Mouse (Mus musculus): Measurements from ENCODE around the gene Egln2.

Gene Egln2

DNA sequence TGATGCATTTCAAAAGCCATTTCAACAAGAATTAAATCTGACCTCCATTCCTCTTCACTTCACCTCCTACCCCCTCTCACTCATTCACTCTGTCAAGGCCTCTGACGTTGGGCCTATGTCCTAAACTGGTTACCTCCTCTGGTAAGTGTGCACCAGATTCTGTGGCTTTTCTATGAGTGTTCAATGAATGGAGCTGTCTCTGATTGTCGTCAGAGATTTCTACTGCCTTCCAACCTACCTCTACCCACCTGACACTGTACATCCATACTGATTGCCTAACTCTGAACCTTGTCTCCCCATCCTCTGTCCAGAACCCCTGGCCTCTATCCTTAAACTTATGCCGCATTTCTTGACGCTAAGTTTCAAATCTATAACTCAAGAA is 11.3 kb upstream of the Egln2 start:
- DNase-seq (ENCODE audit: low read depth, low spot score): no peak

DNA sequence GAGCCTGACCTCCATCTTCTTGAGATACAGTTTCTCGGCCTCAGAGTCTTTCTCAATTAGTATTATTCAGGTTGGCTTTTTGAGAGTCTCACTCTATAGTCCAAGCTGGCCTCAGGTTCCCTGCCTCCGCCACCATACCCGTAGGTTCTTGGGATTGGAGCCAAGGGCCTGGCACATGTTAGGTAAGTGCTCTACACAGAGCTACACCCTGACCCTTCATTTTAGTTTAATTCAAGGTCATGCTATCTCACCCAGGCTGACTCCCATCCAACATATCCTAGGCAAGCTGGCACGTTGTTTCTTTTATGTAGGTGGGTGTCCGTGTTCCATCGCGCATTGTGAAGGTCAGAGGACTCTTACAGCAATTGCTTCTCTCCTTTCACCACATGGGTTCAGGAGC is 8.3 kb upstream of the Egln2 start:
- no peak for DNase-seq (ENCODE audit: low read depth, low spot score)

DNA sequence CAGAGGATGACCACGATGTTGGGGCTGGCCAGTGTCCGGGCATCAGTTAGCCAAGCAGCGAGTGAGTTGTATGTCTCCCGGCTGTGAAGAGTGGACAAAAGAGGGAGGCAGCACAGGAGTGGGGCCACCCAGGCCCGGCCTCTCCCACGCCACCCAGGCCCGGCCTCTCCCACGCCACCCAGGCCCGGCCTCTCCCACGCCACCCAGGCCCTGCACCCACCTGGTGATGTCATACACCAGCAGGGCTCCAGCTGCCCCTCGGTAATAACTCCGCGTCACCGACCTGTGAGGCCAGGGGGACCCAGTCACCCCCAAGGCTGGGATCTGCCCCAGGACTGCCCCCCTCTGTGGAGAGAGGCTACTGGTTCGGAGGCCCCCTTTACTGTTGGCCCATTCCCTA is 7.9 kb upstream of the Egln2 start:
- DNase-seq (ENCODE audit: low read depth, low spot score): no peak

DNA sequence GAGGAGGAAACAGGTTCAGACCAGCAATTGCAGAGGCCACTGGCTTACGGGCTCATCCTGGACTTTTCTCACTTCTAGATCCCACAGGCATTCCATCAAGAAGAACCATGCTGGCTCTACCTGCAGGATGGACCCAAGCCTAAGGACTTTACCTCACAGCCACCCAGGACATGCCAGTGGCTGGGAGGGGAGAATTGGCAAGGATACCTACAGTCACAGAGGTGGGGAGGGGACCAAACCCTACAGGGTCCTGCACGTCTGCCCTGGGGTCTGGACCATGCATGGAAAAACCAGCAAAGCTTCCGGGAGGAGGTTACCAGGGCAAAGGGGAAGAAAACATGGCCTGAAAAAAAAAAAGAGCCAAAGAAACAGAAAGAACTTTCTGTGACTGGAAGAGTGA is 4.4 kb upstream of the Egln2 start:
- no peak for DNase-seq (ENCODE audit: low read depth, low spot score)

DNA sequence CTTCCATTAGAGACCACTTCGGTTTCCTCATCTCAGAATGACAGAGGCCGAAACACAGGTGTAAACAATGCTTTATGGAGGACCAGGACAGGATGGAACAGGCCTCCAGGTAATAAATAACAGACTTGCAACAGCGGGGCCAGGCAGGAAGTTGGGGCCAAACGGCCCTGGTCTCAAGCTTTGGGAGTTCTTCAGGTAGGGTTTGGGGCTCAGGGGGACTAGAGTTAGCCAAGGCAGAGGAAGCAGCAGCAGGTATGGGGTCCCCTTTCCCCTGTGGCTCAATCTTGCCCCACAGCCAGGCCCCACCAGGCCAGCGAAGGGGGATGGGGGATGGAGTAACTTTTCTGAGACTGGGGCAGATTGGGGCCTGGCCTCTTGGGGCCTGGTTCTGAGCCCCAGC is 1.8 kb upstream of the Egln2 start:
- DNase-seq (ENCODE audit: low read depth, low spot score): no peak

DNA sequence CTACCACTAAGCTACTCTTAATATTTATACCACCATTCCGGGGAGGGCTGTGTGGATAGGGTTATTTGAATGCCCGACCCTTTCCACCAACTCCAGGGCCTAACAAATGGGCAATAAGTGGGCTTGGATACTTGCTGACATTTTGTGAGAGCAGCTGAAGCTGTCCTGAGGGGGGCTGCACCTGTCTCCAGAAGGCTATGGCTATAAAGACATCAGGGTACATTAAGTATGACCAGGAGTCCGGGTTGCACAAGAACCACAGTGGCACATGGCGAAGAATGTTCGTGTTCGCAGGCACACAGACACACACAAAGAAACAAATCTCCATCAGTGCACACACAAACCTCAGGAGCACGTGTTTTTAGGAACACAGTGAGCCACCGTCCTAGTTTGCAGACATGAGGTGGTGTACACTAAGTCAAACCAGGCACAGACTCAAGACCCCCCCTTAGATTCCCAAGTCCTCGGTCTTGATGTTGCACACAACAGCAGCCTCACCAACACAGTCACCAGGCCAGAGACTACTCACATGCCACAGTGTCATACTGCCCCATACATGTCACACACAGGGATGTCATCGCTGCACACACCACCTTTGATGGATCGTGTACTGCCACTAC is 983 bp upstream of the Egln2 start:
- no peak for DNase-seq (ENCODE audit: low read depth, low spot score)

DNA sequence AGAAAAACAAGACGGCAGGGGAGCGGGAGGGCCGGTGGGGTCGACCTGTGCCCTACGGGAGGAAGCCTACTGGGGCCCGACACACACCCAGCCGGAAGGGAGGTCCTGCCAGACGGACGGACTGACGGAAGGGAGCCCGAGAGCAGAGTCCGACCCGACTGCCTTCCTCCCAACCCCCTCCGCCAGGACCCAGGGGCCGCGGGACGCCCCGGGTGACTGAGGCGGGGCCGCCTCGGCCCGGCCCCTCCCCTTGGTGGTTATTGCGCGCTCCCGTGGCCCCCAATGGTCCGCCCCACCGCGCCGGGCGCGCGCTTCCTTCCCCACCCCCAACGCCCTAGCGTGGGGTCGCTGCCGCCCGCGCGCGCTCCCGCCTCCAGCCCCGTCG is 381 bp downstream of the Egln2 start:
- DNase-seq (ENCODE audit: low read depth, low spot score): peak; percentile 56

DNA sequence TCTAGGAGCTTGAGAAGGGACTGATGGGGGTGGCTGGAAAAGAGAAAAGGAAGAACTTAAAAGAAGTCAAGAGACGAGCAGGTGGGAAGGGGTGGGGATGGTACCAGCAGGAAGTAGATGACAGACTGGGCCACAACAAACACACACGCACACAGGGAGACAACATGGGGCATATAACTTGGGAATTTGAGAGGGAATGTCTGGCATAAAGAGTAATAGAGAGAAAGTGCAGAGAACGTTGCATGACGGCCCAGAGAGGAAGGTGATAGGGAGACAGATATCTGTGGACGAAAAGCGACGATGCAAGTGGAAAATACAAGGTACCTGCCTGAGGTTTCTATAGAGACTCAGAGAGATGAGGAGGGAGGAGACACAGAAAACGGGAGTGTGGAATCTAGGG is 906 bp downstream of the Egln2 start:
- DNase-seq (ENCODE audit: low read depth, low spot score): no peak

DNA sequence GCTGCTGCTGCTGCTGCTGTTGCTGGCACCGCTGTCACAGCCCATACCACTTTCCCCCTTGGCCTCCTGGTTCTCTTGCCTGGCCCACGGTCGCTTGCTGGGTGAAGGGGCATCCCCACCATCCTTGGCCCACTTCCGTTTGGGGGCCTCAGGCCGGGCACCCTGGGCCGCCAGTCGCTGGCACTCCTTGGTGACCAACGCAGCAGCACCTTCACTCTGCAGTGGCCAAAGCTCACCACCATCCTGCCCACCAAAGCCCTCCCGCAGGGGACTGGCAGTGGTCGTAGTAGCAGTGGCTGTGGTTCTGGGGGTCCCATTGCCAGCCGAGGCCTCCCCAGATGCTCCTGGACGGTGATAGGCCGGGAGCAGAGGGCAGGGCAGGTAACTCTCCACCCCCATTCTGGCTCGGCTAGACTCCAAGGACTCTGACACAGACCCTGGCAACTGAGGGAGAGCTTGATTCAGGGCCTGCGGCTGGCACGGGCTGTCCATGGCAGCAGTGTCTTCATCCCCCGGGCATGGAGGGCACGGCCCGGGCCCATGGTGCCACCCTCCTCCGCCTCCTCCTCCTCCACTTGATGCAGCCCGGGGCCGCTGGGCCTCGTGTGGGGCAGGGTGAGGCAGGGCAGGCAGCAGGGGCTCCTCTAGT is 1.5 kb downstream of the Egln2 start:
- DNase-seq (ENCODE audit: low read depth, low spot score): no peak

DNA sequence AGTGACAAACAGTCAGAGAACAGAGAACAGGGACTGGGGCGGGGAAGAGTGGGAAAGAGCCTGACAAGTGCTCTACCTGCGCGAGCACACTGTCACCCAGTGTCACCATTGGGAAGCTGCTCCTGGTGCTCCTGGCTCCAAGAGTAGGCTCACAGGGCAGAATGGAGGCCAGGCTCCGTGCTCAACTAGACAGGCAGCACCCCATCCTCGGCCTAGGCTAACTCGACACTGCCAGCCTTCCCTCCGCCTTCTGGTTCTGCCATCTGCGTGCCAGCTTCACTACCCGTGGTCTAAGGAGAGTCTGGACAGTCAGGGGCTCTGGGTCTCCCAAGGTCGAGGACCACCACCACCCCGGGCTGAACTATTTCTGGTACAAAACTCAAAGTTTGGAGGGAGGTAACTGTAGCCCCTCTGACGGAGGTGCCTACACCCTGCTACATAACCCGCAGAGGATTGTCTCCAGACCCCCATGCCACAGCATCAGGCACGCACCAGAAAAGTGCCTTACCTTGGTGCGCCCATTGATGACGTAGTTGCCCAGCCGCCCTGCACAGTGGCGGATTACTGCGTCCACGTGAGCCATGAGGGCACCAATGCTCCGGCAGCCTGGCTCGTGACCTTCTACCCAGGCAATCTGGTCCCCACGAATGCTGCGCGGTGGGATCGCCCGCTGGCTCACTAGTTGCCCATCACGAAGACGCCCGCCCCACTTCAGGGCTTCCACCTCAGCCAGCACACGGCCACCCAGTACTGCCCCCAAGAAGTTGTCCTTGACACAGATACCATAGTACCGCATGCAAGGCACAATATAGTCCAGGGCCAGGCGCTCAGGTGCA is 2.3 kb downstream of the Egln2 start:
- no peak for DNase-seq (ENCODE audit: low read depth, low spot score)

DNA sequence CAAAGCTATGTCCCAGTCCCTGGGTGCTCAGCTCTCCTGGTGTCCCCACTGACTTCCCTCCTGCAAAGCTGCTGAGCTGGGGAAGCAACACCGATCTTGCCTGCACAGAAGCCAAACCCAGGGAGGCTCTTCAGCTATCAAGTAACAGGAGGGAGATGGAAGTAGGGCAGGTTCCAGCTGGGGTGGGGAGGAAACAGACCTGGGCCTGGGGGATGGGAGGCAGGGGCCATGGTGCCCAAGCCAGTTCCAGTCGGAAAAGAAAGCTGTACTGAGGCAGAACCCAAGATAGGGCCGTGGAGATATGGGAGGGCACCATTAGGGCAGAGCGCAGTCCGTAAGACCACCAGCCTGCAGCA is 3.2 kb downstream of the Egln2 start:
- DNase-seq (ENCODE audit: low read depth, low spot score): no peak

DNA sequence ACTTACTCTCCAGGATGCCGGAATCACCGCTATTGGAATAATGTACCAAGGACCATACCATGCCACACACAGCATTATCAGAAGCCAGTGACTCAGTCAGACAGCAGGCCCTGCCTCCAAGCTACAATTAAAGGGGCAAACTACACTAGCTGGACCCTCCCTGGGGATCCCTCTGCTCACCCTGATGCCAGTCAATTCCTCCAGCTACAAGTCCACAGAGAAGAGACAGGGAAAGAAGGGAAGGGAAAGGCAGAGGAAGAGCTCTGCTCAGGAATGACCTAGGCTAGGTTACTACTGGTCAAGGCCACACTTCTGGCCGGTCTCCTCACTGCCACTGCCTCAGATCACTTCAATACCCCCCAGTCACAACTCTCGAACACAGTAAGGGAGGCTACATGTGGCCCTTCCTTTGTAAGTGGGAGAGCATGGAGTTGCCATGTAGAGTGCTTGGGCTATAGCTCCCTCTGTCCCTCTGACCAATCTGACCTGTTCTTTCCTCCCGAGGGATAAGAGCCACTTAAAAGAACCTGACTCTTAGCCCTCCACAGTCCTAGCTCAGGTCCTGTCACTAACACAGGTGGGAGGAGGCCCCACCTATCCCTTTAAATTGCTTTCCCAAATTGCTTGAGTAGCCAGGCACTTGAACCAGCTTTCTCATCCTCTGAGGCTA is 3.7 kb downstream of the Egln2 start:
- DNase-seq (ENCODE audit: low read depth, low spot score): no peak

DNA sequence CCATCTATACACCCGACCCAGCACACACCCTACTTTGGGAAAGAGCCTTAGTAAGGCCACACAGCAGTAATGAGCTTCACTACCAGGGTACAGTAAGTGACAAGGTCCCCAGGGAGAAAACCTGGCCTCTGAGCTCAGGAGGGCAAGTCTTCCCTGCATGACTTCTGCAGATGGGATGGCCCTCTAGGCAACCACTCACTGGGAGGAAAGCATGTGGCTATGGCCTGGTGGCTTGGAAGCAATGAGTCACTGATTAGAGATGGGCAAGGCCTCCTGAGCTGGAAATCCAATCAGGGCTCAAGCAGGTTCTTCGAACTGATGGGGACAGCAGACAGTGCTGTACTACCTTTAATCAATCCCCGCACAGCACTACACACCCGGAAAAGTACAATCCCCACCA is 4.9 kb downstream of the Egln2 start:
- DNase-seq (ENCODE audit: low read depth, low spot score): no peak

DNA sequence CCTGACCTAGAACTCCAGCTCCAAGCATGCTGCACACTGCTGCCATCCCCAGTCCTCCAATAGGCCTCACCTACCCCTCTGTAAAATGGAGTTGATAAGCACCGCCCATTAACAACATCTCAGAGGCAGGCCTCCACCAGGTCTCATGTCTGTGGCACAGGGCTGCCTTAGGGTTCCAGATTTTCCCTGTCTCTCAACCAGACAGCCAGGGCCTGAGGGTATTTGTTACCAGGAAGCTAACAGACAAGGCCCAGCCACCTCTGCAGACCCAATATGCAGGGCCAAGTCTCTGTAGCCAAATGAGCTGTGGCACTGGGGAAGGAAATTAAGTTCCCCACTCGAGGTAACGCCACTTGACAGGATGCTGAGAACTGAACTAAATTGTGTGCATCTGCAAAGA is 5.7 kb downstream of the Egln2 start:
- no peak for DNase-seq (ENCODE audit: low read depth, low spot score)

DNA sequence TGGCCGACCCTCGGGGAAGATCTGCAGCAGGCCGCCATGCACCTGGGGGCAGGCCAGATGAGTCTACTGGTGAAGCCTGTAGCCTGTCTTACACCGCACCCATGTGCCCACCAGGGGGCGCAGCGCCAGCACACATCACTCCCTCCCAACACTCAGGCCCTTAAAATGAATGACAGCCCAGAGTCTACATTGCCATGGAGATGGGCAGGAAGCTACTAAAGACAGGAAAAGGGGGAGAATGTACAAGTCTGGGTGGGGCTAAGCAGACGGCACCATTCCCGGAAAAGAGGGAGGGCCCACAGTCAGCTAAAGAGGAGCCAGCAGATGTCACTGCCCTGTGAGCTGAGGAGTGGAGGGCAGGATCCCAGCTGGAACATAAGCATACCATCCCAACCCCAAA is 6.7 kb downstream of the Egln2 start:
- peak; percentile 62 for DNase-seq (ENCODE audit: low read depth, low spot score)

DNA sequence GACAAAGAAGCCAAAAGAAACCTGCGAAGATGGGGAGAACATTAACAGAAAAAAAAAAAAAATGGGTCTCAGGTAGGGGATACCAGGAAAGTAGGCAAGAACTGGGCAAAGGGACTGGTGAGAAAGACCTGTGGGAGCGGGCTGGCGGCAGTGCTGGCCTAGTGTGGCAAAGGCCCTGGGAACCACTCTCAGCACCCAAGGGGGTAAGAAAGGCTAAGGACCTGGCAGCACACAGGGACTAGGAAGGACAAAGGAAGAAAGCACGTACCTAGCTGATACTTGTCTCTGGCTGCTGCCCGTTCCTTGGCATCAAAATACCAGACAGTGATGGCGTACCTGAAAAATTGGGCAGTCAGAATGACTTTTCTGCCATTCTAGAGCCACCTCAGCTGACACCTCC is 7.3 kb downstream of the Egln2 start:
- DNase-seq (ENCODE audit: low read depth, low spot score): no peak

DNA sequence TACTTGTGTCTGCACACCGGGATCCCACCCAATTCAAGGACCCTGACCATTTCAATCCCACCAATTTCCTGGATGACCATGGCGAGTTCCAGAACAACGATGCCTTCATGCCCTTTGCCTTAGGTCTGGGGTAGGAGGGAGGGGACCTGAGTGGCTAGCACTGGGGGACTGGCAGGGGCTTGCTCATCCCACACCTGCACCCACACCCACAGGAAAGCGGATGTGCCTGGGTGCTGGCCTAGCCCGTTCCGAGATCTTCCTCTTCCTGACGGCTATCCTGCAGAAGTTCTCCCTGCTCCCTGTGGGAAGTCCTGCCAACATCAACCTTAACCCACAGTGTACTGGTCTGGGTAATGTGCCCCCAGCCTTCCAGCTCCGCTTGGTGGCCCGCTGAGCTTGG is 8.4 kb downstream of the Egln2 start:
- no peak for DNase-seq (ENCODE audit: low read depth, low spot score)

DNA sequence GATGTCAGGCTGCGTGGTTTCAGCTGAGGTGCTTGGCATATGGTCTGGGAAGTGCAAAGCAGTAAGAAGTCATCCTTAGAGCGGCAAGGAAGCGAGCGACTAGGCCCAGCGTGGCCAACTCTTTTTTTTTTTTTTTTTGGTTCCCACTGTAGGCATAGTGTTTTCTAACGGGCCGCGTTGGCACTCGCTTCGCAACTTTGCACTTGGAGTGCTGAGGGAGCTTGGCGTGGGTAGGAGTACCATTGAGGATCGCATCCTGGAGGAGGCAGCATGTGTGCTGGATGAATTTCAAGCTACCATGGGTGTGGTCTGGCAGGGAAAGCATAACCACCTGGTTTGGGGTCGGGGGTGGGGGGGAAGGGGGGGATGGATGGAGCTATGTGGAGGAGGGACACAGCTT is 10.6 kb downstream of the Egln2 start:
- no peak for DNase-seq (ENCODE audit: low read depth, low spot score)

DNA sequence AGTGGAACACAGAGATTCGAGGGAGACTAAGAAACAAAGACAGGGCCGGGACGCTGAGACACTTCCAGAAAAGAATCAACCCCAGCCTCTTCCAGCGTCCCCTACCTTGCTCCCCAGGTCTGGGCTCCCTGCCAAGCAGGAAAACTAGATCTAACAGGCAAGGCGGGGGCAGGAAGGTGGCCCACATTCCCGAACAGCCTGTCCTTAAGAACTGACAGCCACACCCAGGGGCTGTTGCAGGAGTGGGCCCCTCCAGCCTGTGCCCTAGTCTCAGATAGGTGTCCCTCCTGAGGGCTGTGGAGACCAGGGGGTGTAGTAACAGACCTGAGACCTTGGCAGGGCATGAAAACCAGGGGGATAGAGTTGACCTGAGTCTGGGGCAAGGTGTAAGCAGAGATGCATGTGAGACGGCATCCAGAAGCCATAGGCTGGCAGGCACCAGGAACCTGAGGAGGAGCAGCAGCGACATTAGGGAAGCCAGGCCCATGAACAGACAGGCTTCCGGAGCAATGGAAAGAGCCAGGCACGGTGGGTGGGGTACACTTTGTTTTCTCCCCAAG is 13.3 kb downstream of the Egln2 start, which contains the start of gene Cyp2t4:
Gene Cyp2t4, plus strand, starts transcription at position 510 of the 560 bp plus-strand sequence.
- DNase-seq (ENCODE audit: low read depth, low spot score): no peak

DNA sequence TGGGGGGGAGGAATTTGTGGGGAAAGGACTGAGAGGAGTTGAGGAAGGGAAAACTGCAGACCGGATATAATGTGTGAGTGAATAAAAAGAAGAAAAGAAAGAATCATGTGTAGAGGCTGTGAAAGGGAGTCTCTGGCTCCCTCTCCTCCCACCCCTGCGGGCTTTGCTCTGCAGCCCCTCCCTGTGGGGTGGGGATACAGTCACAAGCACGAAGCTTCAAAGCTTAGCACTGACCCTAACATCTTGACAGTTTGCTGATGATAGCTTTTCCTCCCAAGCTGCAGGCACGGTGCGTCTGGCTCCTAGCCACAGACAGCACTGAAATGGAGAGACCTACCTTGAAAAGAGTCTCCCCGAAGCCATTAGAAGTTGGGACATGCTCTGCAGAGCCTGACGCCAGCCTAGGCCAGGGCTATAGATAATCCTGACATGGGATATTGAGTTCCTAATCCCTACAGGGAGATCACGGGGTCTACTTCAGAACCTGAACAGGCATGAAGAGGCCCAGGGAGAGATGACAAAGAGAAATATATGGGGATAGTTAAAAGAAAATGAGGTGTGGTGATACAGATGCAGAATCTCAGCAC is 30.1 kb downstream of the Egln2 start:
- DNase-seq (ENCODE audit: low read depth, low spot score): no peak

DNA sequence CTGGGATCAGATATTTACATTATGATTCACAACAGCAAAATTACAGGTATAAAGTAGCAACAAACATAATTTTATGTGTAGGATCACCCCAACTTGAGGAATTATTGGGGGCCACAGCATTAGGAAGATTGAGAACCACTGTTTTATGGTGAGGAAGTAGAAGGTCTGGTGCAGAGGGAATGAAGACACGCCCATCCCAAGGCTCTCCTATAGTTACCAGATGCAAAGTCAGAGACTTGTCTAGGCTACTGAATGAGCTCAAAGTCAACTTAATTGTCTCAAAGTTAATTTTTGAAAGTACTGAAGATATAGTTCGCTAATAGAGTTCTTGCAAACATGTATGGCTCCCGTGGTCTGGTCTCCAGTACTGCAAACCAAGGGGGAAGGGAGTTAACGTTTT is 32.8 kb downstream of the Egln2 start:
- no peak for DNase-seq (ENCODE audit: low read depth, low spot score)

DNA sequence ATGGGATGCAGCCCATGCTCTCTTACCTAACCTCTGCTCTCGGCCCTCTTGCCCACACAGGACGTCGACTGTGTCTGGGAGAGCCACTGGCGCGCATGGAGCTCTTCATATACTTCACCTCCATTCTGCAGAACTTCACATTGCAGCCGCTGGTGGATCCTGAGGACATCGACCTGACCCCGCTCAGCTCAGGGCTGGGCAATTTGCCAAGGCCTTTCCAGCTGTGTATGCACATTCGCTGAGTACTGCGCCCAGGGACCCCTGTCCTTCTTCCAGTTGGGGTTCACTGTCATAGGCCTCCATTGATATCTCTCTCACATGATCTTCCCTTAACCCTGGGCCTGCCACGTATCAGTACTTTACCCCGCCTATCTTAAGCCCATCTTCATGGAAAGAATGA is 33.4 kb downstream of the Egln2 start:
- DNase-seq (ENCODE audit: low read depth, low spot score): no peak
